ENCODE assay signal across 15 mouse cellular contexts in genomic region chr14:97039850-97040249, GRCm38 (mm10).
"Had no signal": no experiment of that assay in that cellular context is flagged by ENCODE, and none has a peak within 500 bp of the region (broad histone marks: within the 10 kb centered on the region; RNA-seq: fewer than 3 reads in every experiment).

No protein-coding gene starts in this region.

- H3K27me3 ChIP-seq: megakaryocyte, embryonic 14.5 days; midbrain, embryonic 13.5 days; midbrain, embryonic 15.5 days; neural tube, embryonic 13.5 days; neural tube, embryonic 15.5 days; stomach, embryonic 15.5 days had no signal

- H3K4me3 ChIP-seq: megakaryocyte, embryonic 14.5 days; midbrain, embryonic 13.5 days; midbrain, embryonic 15.5 days; neural tube, embryonic 13.5 days; neural tube, embryonic 15.5 days; stomach, embryonic 15.5 days had no signal

- H3K36me3 ChIP-seq: midbrain, embryonic 13.5 days; midbrain, embryonic 15.5 days; neural tube, embryonic 13.5 days; neural tube, embryonic 15.5 days; stomach, embryonic 15.5 days had no signal

- H3K4me1 ChIP-seq: midbrain, embryonic 13.5 days; midbrain, embryonic 15.5 days; neural tube, embryonic 13.5 days; neural tube, embryonic 15.5 days; stomach, embryonic 15.5 days had no signal

- DNase-seq: lung, adult 18-20 months; lung, embryonic 14.5 days; lung, postnatal 10 days; lung, postnatal 4 days; right cerebral cortex, postnatal 14 days; thymus, adult 2 months; thymus, postnatal 25 days; thymus, postnatal 4 days had no signal

- H3K9me3 ChIP-seq: megakaryocyte, embryonic 14.5 days; midbrain, embryonic 13.5 days; midbrain, embryonic 15.5 days; neural tube, embryonic 13.5 days; neural tube, embryonic 15.5 days; stomach, embryonic 15.5 days had no signal

- H3K9ac ChIP-seq: lung, embryonic 14.5 days; midbrain, embryonic 13.5 days; midbrain, embryonic 15.5 days; neural tube, embryonic 13.5 days; neural tube, embryonic 15.5 days; stomach, embryonic 15.5 days had no signal

- H3K27ac ChIP-seq: midbrain, embryonic 13.5 days; midbrain, embryonic 15.5 days; neural tube, embryonic 13.5 days; neural tube, embryonic 15.5 days; stomach, embryonic 15.5 days; stomach, postnatal 0 days had no signal

- ATAC-seq: midbrain, embryonic 13.5 days; midbrain, embryonic 15.5 days had no signal
